Mouse (Mus musculus) left cerebral cortex, adult 2 months (tissue): ENCODE measurements at regions not wholly inside any gene's neighbourhood (a gene's known extent, or its start where the extent isn't known, plus 50 kb on each side); places are given as distances from the start of the nearest gene placed in this dataset.

Experiments used
- DNase-seq, 2 experiments: peaks; one replicate each; pipeline ENCODE4 v3.0.0; 2021 to 2022; ENCODE audit warnings: low spot score in 2 of 2, mixed read lengths in 1 of 2; ENCODE audit errors: extremely low spot score in 1 of 2
- H3K27ac ChIP-seq: fragments of 200-600 bp; 2 replicates; pipeline ENCODE4 v1.8.1; 2022
- H3K4me3 ChIP-seq: fragments of 200-600 bp; 2 replicates; pipeline ENCODE4 v1.8.1; 2022
- CTCF ChIP-seq: fragments of 200-600 bp; IDR thresholded peaks from 2 replicates; pipeline ENCODE4 v1.8.1; 2022; ENCODE audit warnings: antibody characterized with exemption, mild to moderate bottlenecking, moderate library complexity
- intact Hi-C: fragments of 180-260 bp; cut with DNase I; formaldehyde crosslinking; loops from one replicate; pipeline ENCODE4 v1.15.1; 2025

GRCm38 (mm10) chr6:117237096-117237495, 68.8 kb downstream of the Cxcl12 start:
- no peak for TF ChIP-seq CTCF
- intact Hi-C loops, result no loop called here
- DNase-seq, result no peak
- Histone ChIP-seq H3K4me3 (no peak overlapping the region), H3K27ac (no peak overlapping the region)

- no peak overlapping the region for H3K4me3 ChIP-seq
Measured at GRCm38 (mm10) chr6:117241206-117241605, 72.9 kb downstream of the Cxcl12 start.

GRCm38 (mm10) chr6:117245398-117245797, 77.1 kb downstream of the Cxcl12 start:
- no peak for DNase-seq
- TF ChIP-seq CTCF, result no peak
- no peak overlapping the region for H3K27ac ChIP-seq
- intact Hi-C loops, result no loop called here
- H3K4me3 ChIP-seq, result no peak overlapping the region

More at GRCm38 (mm10) chr6:117241206-117241605, 72.9 kb downstream of the Cxcl12 start:
- no peak overlapping the region for H3K27ac ChIP-seq
- no peak for TF ChIP-seq CTCF
- no peak for DNase-seq
- intact Hi-C loops, result no loop called here

DNA sequence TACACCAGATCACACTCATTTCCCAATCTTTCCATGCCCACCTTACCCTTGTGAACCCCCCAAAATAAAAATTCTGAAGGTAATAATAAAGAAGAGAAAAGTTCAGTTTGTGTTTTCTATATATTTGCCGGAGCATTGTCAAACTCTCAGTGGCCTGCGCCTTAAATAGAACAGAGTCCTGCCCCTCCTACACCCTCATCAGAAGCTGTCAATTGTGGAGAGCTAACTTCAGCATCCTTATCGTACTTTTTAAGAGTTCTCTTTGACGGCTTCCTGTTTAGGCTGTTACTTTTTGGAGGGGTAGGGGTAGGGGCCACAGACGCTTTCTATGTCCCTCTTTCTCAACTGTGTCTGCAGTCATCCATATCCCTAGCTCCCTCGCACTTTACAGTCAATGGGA, 77.5 kb downstream of the Cxcl12 start:
- intact Hi-C loops, result no loop called here
- H3K27ac ChIP-seq, result no peak overlapping the region
- TF ChIP-seq CTCF, result no peak
- no peak for DNase-seq
- no peak overlapping the region for H3K4me3 ChIP-seq

- H3K4me3 ChIP-seq, result no peak overlapping the region
- intact Hi-C loops, result no loop called here
- peak in 1 of 2 experiments; percentile 22 for DNase-seq
- H3K27ac ChIP-seq, result no peak overlapping the region
- peak; percentile 52 for TF ChIP-seq CTCF
Measured at GRCm38 (mm10) chr6:117249230-117249921, 81.0 kb downstream of the Cxcl12 start.

GRCm38 (mm10) chr6:117250051-117250450, 81.7 kb downstream of the Cxcl12 start:
- H3K4me3 ChIP-seq, result no peak overlapping the region
- no peak for DNase-seq
- no peak for TF ChIP-seq CTCF
- intact Hi-C loops, result no loop called here
- no peak overlapping the region for H3K27ac ChIP-seq

DNA sequence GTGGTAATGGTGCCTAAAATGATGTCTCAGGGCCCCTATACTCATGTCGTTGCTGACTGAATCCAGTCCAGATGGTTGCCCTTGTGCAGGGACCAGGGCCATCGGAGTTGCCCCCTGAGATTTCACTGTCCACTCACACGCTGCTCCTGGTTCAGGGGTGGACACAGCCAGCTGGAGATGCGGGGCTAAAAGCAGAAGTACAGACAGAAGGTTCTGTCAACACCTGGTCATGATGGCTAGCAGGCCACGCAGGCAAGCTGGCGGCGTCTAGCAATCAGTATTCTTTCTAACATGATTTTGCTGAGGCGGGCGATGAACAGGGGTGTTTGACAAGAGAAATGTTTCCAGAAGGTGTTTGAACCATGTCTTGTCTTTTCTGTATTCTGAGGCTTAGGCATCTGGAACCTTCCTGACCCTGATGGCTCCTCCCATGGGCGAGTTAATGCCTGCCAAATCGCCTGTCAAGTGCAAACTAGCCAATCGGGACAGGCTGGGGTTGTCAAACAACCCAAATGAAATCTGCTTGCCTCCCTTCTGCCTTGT, 83.1 kb downstream of the Cxcl12 start:
- TF ChIP-seq CTCF, result no peak
- H3K4me3 ChIP-seq, result no peak overlapping the region
- intact Hi-C loops, result no loop called here
- H3K27ac ChIP-seq, result no peak overlapping the region
- no peak for DNase-seq

GRCm38 (mm10) chr6:117252361-117252760, 84.0 kb downstream of the Cxcl12 start:
- TF ChIP-seq CTCF, result no peak
- H3K27ac ChIP-seq, result no peak overlapping the region
- DNase-seq, result no peak
- intact Hi-C loops, result no loop called here
- no peak overlapping the region for H3K4me3 ChIP-seq

DNA sequence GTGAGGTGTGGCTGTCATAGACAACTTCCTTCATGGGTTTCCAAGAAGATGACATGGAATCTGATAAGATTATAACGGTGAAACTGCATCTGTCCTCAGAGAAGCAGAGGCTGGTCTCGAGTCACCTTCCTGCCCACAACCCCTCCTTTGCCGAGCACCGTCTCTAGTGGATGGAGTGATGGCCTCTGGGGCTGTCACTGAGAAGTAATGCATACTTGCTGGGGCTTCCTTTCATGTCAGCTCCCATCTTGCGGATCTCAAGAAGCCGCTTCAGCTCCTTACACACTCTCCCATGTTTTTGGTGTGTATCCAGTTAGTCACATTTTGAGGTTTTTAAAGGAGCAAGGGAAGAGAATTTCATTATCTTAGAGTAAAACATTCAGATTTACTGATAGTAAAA, 84.7 kb downstream of the Cxcl12 start:
- no peak overlapping the region for H3K27ac ChIP-seq
- DNase-seq, result no peak

DNA sequence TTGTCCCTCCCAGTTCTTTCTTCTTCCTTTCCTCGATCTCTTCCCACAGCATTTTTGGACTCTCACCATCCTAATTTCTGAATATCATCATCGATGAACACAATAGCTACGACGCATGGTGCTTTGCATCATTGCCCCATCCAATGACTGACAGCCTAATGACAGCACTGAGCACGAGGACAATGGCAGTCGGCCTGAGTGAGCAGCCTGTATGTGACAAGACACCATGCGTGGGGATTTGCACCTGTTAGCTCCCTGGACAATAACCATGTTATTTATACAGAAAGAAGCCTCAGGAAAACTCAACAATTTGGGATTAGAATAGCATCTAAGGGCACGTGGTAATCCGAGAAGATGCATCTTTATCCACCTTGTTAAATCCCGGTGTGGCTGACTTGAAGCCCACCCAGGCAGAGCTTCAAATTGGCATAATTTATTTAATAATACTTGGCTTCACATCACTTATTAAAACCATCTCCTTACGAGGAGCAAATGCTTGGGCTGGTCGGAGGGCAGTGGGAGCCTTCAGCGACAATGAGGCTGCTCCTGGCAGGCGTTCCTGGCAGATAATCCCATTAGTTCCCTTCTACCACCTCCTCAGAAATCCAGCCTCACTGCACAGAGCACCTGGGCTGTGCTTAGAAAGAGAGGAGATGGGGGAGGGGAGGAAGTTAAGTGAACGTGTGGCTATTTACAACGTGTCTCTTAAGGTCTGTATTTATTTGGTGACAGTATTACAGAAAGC, 85.4 kb downstream of the Cxcl12 start:
- intact Hi-C loops, result no loop called here
- TF ChIP-seq CTCF, result no peak
- Histone ChIP-seq H3K27ac (no peak overlapping the region), H3K4me3 (no peak overlapping the region)
- no peak for DNase-seq

More for the DNA sequence above, 84.7 kb downstream of the Cxcl12 start:
- intact Hi-C loops, result no loop called here
- no peak overlapping the region for H3K4me3 ChIP-seq
- TF ChIP-seq CTCF, result no peak

DNA sequence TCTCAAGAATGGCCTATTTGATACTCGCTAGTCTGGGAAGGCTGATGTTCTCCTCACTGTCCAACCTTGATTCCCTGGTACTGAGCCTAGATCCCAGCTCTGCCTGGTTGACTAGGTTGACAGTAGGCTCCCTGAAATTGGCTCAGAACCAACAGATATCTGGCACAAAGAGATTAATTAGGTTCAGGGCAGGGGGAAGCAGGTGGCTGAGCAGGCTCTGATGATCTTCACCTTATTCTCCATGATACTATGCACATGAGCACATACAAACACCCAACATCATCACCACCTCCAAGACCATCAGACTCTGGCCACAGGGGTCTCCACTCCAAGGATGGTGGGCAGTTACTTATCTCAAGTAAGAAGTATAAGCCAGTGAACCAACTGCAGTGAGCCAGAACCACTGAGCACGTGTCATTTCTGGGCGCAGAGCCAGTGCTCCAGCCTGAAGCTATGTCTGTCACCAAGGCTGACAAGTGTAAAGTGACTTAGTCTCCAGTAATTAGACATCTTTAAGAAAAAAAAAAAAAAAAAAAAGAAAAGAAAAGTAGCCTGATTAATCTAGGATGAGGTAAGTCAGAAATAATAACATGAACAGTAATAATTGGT, 86.4 kb downstream of the Cxcl12 start:
- Histone ChIP-seq H3K4me3 (no peak overlapping the region), H3K27ac (no peak overlapping the region)
- TF ChIP-seq CTCF, result no peak
- peak; percentile 33 to 49 for DNase-seq
- intact Hi-C loops, result no loop called here

GRCm38 (mm10) chr6:117255399-117256098, 87.2 kb downstream of the Cxcl12 start:
- no peak for TF ChIP-seq CTCF
- DNase-seq, result no peak
- Histone ChIP-seq H3K4me3 (no peak overlapping the region), H3K27ac (no peak overlapping the region)
- intact Hi-C loops, result no loop called here
